Mouse (Mus musculus): Measurements from ENCODE around the gene Phlda1. TPM values are rescaled to one million over a fixed set of nuclear protein-coding genes. Genes with fewer than 3 reads are reported as not detected.
"Not testable (repeated sequence)": the region's sequence is repeated elsewhere in the genome, so short reads cannot be mapped to it uniquely, and the experiment has no call there.

The Phlda1 gene
- total RNA-seq (2021) = 10 to 100 TPM; 30.9 to 34.3 TPM

DNA sequence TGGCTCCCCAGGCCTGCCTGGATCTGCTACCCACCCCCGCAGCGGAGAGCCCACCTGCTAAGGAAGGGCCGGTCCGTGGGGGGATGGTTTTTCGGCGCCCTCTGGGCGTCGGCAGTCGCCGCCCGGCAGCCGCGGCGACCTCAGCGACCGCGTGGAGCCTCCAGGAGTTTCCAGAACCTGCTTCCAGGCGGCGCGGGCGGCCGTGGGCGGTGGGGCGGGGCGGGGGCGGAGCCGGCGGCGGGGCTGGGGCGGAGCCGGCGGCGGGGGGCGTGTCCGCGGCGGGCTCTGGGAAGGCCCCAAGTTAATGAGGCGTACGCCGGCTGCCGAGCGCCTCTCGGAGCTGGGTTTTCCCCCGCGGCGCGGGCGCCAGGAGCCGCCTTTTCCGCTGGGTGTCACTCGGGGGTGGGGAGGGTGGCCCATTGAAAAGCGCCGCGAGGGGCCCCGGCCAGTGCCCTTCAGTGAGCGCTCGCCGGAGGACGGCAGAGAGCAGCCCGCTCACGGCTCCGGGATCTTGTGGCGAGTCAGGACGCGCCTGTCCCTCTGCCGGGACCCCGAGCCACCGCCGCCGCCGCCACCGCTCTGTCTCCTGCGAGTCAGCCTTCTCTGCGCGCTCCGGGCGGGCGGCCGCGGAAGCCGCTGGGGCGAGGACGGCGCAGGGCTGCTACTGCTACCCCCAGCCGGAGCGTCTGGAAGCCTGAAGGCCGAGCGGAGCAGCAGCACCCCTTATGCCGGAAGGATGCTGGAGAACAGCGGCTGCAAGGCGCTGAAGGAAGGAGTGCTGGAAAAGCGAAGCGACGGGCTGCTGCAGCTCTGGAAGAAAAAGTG lies at the start of gene Phlda1:
Gene Phlda1, plus strand, starts transcription at position 186 of the 825 bp plus-strand sequence.
- intact Hi-C loops (cut with DNase I) = loop anchor here (1.0 to 5.0 kb wide), 3 partner anchors 191 to 451 kb away; no protein-coding TSS in a partner anchor
- peak; percentile 93 for DNase-seq (ENCODE audit: low spot score in 2 of 2)

DNA sequence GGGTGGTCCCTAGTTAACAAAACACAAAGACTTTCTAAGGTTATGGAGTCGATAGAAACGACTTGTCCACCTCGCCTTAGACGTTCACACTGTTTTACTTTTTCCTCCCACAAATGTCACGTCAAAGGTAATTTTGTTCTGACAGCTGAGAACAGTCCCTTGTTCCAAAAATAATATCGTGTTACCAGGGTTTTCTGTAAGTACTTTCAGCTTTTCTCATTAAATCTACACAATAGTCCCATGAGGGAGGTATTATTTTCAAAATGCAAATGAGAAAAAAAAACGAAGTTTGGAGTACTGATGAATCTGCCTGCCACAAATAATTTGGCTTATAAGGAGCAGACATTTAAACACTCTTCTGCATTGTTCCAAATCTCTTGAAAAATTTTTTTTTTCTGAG lies 48.0 kb upstream of the Phlda1 start:
- intact Hi-C loops (cut with DNase I) = no loop called here
- no peak for DNase-seq (ENCODE audit: low spot score in 2 of 2)

DNA sequence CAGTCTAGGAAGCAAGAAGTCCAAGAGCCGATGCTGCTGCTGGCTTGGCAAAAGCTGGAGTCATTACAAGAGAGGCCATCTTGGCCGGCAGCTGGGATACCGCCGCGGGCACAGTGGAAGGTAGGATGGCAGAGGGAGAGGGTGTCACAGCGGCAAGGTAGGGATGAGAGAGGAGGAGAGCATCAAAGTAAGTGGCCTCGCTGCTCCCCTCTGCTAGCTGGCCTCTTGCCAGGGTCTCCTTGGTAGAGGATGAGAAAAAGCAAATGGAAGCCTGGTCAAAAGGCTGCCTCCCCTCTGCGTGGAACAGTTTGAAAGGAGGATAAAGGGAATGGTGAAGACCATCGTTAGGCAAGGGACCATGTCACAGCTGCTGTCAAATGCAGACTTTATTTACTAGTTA lies 47.0 kb upstream of the Phlda1 start:
- DNase-seq (ENCODE audit: low spot score in 2 of 2) = no peak
- intact Hi-C loops (cut with DNase I) = no loop called here

DNA sequence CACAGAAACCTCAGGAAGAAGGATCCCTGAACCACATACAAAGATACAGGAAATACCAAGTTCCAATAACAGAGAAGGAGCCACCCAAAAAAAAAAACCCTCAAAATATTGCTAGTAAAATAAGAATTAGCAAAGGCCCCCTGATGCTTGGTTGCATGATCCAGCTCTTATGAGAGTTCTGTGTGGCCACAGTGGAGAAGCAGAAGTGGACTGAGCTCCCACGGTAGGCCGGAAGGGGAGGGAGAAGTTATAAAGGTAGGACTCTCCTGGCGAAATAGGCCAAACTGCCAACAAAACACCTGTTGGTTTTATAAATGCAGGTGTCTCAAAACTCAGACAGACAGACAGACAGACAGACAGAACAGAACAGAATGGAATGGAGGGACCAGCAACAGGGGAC lies 46.2 kb upstream of the Phlda1 start:
- intact Hi-C loops (cut with DNase I) = no loop called here
- DNase-seq (ENCODE audit: low spot score in 2 of 2) = no peak

DNA sequence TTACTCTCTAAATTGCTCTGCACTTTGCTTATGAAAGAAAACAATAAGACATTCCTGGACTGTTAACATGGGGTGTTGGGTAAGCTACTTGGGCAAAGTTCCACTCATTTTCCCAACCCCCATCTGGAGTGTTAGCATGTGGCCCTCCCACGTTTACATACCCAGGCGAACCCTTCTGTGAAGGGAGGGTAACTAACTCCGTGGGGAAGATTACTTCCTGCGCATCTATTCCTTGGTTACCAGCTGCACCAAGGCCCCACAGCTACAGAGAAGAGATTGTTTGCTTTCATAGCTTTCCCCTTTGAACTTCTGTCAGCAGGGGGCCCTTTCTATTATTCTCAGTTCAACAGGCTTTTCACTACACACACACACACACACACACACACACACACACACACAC lies 45.7 kb upstream of the Phlda1 start:
- DNase-seq (ENCODE audit: low spot score in 2 of 2) = no peak
- intact Hi-C loops (cut with DNase I) = no loop called here

DNA sequence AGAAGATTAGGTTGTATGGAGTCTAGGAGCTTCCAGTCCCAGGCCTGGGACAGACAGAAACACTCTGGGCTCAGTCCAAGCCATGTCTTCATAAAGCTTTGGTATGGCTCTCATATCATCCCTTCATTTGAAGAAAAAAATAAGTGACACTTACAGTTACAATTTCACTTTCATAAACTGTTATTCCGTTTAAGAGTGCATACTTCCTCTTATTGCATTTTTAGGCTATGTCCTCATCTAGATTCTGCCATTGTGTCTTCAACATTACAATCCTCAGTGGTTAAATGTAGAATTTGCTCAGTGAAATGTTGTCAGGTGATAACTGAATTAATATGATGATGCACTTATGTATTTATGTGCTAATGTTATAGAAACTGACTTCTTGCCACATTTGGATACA lies 41.3 kb upstream of the Phlda1 start:
- DNase-seq (ENCODE audit: low spot score in 2 of 2) = no peak
- intact Hi-C loops (cut with DNase I) = no loop called here

DNA sequence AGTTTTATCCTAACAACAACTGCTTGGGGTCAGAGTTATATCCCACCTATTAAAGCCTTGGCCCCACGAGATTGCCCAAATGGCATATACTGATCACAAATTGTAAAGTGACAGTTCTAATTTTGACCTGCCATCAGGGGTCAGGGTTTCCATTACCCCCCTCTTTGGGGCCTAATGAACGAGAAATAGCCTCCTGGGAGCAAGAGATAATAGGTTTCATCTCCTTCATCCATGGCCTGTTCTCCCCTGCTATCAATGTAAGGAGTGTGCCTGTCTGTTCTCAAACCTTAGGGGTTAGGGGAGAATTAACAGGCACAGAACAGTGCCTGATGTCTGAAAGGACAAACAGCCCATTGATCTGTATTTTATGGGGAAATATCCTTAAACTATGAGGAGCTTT lies 40.7 kb upstream of the Phlda1 start:
- no peak for DNase-seq (ENCODE audit: low spot score in 2 of 2)
- intact Hi-C loops (cut with DNase I) = no loop called here

DNA sequence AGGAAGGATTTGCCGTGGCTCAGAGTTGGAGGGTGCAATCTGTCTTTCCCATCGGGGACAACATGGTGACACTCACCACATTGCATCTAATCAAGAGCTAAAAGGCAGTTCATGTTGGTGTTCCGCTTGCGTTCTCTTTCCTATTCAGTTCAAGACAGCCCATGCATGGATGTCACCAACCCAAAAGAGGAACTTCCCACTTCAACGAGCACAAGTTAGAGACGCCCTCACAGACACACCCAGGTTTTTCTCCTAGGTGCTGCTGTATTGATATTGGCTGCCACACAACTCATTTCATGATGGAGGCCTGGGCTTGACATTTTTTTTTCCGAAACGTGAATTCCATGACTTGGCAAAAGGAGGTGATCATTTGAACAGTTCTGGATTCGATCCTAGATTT lies 34.9 kb upstream of the Phlda1 start:
- no peak for DNase-seq (ENCODE audit: low spot score in 2 of 2)
- intact Hi-C loops (cut with DNase I) = loop anchor here (5.0 kb wide), 2 partner anchors 49 to 89 kb away; no protein-coding TSS in a partner anchor

DNA sequence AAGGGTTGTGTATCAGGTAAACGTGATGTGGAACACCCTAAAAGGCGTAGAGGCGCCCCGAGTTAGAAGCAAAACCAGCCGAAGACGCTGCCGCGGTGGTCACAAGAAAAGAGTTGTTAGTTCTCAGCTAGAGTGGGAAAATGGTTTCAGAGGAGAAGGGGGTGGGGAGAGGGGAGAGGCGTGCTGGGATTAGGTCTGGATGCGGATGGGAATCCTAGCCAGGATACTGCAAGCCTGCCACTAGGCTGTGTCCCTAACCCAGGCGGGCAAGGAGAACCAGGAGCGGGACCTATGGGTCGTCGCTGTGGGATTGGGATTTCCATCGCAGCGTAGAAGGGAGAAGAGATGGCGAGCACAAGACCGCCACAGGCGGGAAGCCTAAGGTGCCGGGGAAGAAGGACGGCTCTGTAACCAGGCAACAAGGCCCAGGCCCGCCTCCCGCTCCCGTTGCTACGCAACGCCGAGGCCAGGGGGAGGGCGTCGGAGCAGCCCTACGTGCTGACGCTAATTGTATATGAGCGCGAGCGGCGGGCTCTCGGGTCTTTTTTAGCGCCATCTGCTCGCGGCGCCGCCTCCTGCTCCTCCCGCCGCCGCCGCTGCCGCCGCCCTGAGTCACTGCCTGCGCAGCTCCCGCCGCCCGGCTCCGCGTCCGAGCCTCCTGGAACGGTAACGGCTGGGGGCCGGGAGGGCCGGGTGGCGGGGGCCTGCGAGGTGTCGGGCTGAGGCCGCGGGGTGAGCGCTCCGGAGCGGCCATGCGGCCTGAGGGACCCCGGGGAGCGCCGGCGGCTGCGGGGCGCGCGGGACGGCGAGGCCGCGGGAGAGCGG lies 33.2 kb upstream of the Phlda1 start, which contains the start of gene Nap1l1:
Gene Nap1l1, plus strand, starts transcription at position 538 of the 825 bp plus-strand sequence.
- intact Hi-C loops (cut with DNase I) = loop anchor here (1.0 to 5.0 kb wide), 3 partner anchors 51 to 174 kb away; no protein-coding TSS in a partner anchor
- DNase-seq (ENCODE audit: low spot score in 2 of 2) = peak; percentile 97

DNA sequence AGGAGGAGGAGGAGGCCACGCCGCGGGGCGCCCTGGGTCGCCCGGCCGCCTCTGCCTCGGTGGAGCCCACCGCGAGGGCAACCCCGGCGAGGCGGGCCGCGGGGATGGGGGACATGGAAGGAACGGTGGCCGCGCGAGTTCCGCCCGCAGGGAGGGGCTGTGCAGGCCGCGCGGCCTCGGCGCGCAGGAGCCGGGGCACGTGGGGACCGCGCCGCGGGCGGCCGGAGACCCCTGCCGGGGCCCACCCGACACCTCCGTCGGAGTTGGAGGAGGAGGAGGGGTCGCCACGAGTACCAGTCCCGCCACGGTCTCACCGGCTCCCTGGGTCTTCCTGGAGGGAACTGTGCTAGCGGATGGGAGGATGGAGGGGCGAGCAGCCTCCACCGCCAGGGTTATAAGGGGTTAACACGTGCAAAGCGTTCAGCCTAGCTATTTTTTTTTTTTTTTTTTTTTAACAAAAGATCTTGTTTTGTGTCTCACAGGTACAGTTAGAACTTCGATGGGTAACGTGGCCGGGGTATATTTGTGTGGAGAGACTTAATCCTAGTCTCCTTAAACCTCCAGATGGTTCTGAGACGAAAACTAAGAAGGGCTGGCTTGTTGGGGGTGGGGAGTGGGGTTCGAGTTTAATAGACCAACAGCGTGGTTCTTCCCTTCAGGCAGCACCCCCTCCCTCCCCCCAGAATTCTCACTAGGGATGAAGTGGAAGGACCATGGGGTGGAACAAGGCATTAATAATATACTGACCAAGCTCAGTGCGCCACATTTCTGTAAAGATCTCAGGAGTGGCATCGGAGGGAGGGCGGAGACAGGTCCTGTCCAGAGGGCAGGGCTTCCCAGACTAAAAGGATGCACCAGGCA lies 32.3 kb upstream of the Phlda1 start:
- peak in 1 of 2 experiments; percentile 54 for DNase-seq (ENCODE audit: low spot score in 2 of 2)
- intact Hi-C loops (cut with DNase I) = loop anchor here (1.0 to 5.0 kb wide), 3 partner anchors 51 to 174 kb away; no protein-coding TSS in a partner anchor

DNA sequence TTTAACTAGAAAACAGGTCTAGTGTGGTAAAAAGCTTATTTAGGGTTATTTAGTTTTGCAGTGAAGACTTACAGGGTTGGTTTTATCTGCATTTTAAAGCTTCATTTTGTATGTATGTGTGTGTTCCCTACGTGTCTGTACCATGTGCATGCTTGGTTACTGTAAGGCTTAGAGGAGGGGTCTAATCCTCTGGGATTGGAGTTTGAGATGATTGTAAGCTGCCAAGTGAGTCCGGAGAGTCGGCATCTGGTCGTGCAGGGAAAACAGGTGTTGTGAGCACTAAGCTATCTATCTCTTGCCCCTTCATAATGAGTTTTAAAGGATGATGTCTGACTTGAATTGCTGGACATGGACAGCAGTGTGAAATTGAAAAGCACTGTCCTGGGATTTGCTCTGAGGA lies 29.8 kb upstream of the Phlda1 start:
- intact Hi-C loops (cut with DNase I) = no loop called here
- DNase-seq (ENCODE audit: low spot score in 2 of 2) = no peak

DNA sequence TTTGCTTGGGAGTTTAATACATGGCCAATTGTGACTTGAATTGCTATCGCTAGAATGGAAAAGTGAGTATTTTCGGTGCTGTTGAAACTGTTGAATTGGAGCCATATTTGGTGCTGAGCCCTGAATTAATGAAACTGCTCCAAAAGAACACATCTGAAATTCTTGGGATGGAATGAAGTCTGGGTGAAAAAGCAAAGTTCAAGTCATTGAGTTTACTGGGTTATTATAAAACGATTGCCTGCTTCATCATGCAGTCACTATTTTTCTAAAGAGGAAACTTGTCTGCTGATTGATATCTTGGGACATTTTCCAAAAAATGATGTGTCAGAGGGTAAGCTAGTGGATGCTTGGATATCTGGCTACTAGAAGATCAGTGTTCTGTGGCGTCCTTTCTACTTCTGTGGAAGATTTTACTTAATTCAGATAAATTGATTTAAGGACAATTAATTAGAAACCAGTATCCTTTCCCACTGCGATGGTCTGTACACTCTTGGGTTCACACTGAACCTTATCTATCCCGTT lies 29.0 kb upstream of the Phlda1 start:
- intact Hi-C loops (cut with DNase I) = no loop called here
- no peak for DNase-seq (ENCODE audit: low spot score in 2 of 2)

DNA sequence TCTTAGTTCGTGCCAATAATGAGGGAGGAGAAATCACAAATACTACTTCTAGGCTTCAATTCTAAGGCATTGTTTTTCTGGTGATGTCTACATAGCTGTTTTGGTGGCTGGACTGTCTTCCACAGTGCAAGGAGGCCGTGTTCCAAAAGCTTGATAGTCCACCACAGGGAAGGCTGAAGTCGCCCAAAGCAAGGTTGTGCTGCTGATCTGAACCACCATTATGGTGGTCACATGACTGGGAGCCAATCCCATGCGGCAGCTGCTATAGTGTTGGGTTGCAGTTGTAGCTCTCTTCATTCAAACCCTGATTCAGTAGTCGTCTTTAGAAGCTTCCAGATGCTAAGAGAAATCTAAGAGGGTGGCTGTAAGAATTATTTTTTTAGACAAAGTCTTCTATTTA lies 26.5 kb upstream of the Phlda1 start:
- intact Hi-C loops (cut with DNase I) = no loop called here
- no peak for DNase-seq (ENCODE audit: low spot score in 2 of 2)

DNA sequence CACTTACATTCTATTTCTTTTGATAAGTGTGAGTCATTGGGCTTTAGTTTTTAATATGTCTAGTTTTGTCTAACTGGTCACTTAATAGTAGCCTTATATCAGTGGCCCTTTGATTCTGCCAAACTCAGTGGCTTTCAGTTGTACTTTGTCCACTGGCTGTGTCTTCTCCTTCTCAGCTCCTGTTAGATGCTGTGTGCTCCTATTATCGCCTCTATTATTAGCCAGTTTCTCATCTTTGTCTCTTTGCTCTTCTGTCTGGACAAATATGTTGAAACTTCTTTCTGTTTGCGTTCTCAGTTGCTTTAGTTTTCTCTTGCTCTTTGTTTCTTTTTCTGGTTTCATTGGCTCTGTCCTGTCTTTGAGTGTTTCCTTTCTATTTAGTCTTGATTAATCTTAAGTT lies 23.4 kb upstream of the Phlda1 start:
- intact Hi-C loops (cut with DNase I) = no loop called here
- DNase-seq (ENCODE audit: low spot score in 2 of 2) = no peak

DNA sequence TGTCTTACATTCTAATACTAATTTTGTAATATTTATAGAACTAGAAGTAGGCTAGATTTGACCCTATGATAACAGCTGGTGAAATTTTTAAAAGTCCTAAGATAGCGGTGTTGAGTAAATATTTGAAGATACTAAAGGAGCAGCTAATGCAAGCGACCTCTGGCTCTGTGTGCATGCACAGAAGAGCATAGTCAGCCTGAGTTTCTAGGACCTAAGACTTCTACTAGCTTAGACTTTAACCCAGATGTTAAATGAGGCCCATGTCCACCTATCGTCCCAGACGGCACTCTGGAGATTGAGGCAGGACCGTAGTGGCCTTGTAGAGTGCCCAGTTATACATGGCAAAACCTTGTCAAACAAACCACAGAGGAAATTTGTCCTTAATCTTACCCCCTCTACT lies 22.0 kb upstream of the Phlda1 start:
- intact Hi-C loops (cut with DNase I) = no loop called here

DNA sequence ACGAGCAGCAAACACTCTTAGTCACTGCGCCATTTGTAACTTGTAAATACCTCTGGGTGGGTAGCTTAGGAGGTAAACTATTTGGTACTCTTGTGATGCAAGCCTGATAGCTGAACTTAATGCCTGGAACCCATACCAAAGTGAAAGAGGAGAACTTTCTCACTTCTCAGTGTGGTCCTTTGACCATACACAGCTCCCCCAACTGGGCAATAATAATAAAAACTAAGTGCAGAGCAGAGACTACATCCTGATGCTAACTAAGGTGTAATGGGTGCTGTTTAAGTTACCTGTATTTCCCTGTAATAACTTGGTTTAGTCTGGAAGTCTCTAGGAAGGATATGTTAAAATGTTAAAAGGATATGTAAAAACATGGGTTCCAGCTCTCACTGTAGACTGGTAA lies 17.3 kb upstream of the Phlda1 start:
- intact Hi-C loops (cut with DNase I) = loop anchor here (5.0 kb wide), 1 partner anchor 191 kb away; the partner anchor contains the start of gene Bbs10
- DNase-seq (ENCODE audit: low spot score in 2 of 2) = no peak

More for the DNA sequence above, 22.0 kb upstream of the Phlda1 start:
- DNase-seq (ENCODE audit: low spot score in 2 of 2) = no peak

DNA sequence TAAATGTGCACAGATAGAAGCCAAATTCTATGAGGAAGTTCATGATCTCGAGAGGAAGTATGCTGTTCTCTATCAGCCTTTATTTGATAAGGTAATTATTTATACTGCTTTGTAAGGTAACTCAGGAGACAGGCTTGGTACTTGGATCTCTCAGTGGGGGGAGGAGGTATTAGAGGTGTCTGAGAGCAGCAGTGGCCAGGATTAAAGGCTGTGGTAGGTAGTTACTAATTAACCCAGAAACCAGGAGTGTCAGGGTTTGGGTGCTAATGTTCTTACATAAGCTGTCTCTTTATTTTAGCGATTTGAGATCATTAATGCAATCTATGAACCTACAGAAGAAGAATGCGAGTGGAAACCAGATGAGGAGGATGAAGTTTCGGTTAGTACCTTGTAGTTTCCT lies 16.0 kb upstream of the Phlda1 start:
- DNase-seq (ENCODE audit: low spot score in 2 of 2); intact Hi-C loops (cut with DNase I): not testable (repeated sequence)

DNA sequence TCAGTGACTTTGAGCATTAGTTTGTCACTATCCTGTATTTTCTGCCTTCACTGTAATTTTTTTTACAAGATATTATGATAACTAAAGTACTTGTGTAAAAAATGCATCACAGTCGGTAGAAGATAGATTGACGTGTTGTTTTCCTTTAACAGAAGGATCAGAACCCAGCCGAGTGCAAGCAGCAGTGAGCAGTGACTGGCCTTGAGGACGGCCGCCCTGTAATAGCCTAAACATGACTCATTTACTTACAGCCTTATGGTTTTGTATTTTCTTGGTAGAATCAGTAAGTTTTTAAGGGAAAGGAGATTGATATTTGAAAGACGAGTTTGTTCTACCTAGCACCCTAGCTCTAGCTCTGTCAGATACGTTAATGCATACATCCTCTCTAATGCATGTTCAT lies 10.2 kb upstream of the Phlda1 start:
- no peak for DNase-seq (ENCODE audit: low spot score in 2 of 2)
- intact Hi-C loops (cut with DNase I) = no loop called here

DNA sequence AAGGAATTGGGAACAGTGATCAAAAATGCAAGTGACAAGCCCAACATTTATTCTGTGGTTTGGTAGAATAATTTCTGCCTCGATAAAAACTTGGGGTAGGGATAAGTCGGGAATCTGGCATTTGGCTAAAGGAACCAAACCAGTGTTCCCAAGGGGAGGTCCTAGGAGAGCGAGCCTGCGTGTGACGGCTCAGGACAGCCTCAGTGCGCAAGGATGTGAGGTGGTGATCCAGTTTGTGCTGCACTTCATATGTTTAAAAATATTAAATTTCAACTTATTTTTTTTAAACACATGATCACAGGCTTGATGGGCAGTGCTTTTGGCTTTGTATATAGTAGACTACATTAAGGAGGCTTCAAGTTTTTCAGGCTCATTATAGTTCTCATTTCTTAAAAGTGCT lies 6.2 kb upstream of the Phlda1 start:
- intact Hi-C loops (cut with DNase I) = no loop called here
- DNase-seq (ENCODE audit: low spot score in 2 of 2) = no peak

Data from left cerebral cortex, postnatal 36 days (tissue).